ENCODE assay signal across 31 mouse cellular contexts in the genomic region with DNA sequence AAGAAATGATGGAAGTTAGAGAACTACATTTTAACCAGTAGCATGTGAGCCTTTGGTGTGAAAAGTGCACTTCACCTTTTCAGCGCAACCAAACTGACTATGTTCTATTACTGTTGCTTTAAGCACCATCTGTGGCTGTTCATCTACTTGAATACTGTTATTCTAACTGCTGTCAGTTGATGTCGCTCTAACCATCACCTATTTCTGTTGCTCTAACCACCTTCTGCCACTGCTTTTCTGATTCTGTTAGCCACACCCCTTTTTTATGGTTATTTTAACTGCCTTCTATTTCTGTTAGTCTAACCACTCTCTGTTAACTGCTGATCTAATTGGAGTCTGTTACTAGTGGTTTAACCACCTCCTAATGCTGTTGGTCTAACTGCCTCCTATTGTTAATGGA. TPM values are rescaled to one million over a fixed set of nuclear protein-coding genes. Genes with fewer than 3 reads are reported as not detected.
"Had no signal": no experiment of that assay in that cellular context is flagged by ENCODE, and none has a peak within 500 bp of the region (broad histone marks: within the 10 kb centered on the region; RNA-seq: fewer than 3 reads in every experiment).

No protein-coding gene starts in this region.

- H3K27ac ChIP-seq: left cerebral cortex, adult 2 months; liver, embryonic 14.5 days had no signal

- DNase-seq: kidney, adult 9 months; kidney, postnatal 14 days; kidney, postnatal 4 days; layer of hippocampus, adult 9-11 months; layer of hippocampus, postnatal 36 days; liver, postnatal 0 days; lung, embryonic 14.5 days; lung, postnatal 10 days; lung, postnatal 4 days; midbrain, embryonic 14.5 days; thymus, adult 18-20 months; thymus, postnatal 36 days had no signal

- H3K4me3 ChIP-seq: left cerebral cortex, adult 2 months had no signal

- H3K4me2 ChIP-seq: liver, embryonic 11.5 days; lung, embryonic 14.5 days; midbrain, embryonic 11.5 days had no signal

- H3K9ac ChIP-seq: liver, embryonic 14.5 days; liver, postnatal 0 days; lung, embryonic 14.5 days had no signal

- ATAC-seq: liver, postnatal 0 days had no signal

RNA-seq across cellular contexts. Expression of a gene that starts 11.9 kb away (rescaled TPM):
- total RNA-seq: layer of hippocampus, adult 18-20 months; layer of hippocampus, postnatal 36 days; left cerebral cortex, adult 2 months; left cerebral cortex, postnatal 10 days; megakaryocyte progenitor cell, adult 5-6 weeks; megakaryocyte-erythroid progenitor cell, adult 5-6 weeks; midbrain, postnatal 0 days had no signal
- polyA plus RNA-seq: kidney, embryonic 16.5 days; limb, embryonic 11.5 days; limb, embryonic 14.5 days; liver, embryonic 11.5 days; liver, postnatal 0 days; lung, embryonic 14.5 days; midbrain, embryonic 11.5 days; midbrain, embryonic 14.5 days; midbrain, postnatal 0 days; neural tube, embryonic 11.5 days; neural tube, embryonic 14.5 days; small intestine, adult 2 months; spleen, adult 2 months; stomach, embryonic 16.5 days; urinary bladder, adult 2 months had no signal

RNA-seq across cellular contexts. Expression of a gene that starts 14.7 kb away (rescaled TPM):
- total RNA-seq: layer of hippocampus, adult 18-20 months; layer of hippocampus, postnatal 36 days; left cerebral cortex, adult 2 months; left cerebral cortex, postnatal 10 days; left cerebral cortex, postnatal 36 days; megakaryocyte progenitor cell, adult 5-6 weeks; midbrain, postnatal 0 days had no signal
- polyA plus RNA-seq: kidney, embryonic 16.5 days; limb, embryonic 11.5 days; limb, embryonic 14.5 days; liver, embryonic 11.5 days; liver, embryonic 14.5 days; liver, postnatal 0 days; lung, embryonic 14.5 days; midbrain, embryonic 11.5 days; midbrain, embryonic 14.5 days; midbrain, postnatal 0 days; neural tube, embryonic 11.5 days; neural tube, embryonic 14.5 days; small intestine, adult 2 months; spleen, adult 2 months; stomach, embryonic 16.5 days had no signal

RNA-seq across cellular contexts. Expression of a gene that starts 50.6 kb away (rescaled TPM):
- total RNA-seq: megakaryocyte progenitor cell, adult 5-6 weeks; megakaryocyte-erythroid progenitor cell, adult 5-6 weeks had no signal
- polyA plus RNA-seq: spleen, adult 2 months had no signal
